Mouse (Mus musculus): Measurements from ENCODE around the gene Cep131.

Cep131 gene

GRCm38 (mm10) chr11:120086702-120087152, at the start of gene Cep131:
Gene Cep131 (minus strand): TSS chr11:120086827.
- DNase-seq (ENCODE audit: low spot score): peak; percentile 96

- no peak for DNase-seq (ENCODE audit: low spot score)
Observed at GRCm38 (mm10) chr11:120136195-120136594, 49.6 kb upstream of the Cep131 start.

DNA sequence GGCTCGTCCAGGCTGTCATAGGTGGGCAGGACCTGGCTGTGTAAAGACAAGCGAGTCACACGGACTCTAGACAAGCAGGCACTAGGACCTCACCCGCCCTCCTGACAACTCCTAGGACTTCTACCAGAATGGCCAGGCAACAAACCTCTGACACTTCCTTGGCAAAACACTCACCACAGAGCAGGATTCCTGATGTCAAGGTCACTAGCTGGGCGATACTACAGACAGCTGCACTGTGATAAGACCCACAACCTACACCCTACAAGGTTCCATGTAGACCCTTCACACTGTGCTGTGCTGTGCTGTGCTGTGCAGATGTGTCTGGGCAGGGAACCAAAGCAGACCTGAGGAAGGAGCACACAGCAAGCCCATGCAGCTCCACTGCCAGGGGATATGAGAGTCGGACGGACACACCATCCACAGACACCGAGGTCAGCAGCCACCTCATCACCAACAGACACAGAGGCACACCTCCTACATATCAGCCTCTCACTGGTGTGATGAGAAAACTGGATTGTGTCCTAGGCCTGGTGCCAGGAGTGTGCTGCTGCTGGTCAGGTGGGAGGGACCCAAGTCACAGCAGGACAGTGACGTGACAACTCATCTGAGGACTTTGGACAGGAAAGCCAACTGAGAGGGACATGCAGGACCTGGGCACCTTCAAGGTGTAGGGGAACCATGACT, 48.4 kb upstream of the Cep131 start:
- no peak for DNase-seq (ENCODE audit: low spot score)

DNA sequence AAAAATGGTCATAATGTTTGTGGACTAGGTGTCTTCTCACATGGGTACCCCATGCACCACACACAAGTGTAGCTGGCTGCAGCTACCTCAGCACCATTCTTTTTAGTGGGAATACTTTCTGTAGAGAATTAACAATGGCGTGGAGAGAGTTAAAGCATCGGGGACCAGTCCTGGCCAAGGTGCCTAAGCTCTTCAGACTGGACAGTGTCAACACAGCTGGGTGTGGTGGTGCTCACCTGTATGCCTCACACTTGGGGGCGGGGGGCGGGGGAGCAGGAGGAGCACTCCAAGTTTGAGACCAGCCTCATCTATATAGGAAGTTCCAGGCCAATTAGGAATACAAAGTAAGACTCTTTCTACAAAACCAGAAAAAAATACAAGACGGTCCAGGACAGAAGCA, 47.5 kb upstream of the Cep131 start:
- no peak for DNase-seq (ENCODE audit: low spot score)

DNA sequence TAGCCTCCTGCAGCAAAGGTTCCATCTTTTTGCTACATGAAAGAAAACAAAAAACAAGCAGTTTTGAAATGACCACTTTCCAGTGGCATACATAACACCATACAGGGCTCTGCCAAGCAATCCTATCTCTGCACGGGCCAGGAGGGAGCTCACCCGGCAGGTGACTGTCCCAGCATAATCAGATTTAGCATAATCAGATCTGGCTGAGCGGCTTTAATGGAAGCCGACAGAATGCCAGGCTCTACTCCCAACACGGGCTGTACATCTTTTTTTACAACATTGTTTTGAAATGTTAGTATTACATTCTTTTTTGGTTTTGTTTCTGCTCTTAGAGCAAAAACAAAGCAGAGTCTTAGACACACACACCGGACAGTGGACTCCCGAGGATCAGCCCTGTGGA, 42.7 kb upstream of the Cep131 start:
- DNase-seq (ENCODE audit: low spot score): no peak

GRCm38 (mm10) chr11:120126845-120127244, 40.2 kb upstream of the Cep131 start:
- DNase-seq (ENCODE audit: low spot score): no peak

DNA sequence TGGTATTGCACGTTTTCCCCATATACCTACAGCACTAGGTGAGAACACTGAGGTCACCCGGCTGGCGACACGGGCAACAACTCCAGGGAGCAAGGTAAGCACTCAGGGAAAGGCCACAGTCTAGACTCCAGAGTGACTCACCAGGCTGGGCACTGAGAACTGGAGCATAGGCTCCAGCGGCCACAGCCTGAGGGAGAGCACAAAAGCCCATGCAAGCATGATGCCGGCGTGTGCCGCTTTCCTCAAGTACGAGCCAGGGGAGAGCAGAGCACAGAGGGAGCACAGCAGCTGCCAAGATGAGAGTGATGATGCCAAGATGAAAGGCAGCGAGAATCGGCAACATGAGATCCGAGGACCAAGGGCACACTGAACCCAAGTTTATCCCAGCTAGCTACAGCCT, 35.5 kb upstream of the Cep131 start:
- DNase-seq (ENCODE audit: low spot score): no peak

- peak; percentile 50 for DNase-seq (ENCODE audit: low spot score)
Observed at GRCm38 (mm10) chr11:120120642-120121420, 34.2 kb upstream of the Cep131 start.

DNA sequence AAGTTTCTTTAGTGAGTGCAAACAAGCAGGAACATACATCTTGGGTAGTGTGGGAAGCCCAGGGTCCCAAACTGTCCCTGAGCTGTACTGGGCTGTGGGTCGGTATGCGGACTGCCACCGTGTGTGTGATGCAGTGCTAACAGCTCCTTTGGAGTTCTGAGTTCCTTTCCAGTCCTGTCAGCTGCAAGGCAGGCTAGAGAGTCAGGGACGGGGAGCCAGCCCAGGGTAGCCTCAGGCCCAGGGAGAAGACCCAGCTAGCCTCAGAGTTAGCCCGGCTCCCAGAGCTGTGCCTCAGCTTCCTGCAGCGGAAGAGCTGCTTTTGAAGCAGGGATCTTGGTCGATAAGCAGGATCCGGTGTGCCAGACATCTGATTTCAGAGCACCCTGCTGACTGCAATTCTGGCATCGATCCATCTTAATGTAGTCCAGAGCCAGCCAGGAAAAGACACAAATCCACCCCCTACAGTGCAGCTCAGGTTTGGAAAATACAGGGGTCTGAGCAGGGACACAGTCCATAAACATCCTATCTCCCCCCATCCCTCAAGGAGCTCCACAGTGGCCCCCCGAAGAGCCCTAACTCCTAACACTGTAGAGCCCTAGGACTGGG, 33.4 kb upstream of the Cep131 start:
- no peak for DNase-seq (ENCODE audit: low spot score)

GRCm38 (mm10) chr11:120119108-120119507, 32.5 kb upstream of the Cep131 start:
- no peak for DNase-seq (ENCODE audit: low spot score)

DNA sequence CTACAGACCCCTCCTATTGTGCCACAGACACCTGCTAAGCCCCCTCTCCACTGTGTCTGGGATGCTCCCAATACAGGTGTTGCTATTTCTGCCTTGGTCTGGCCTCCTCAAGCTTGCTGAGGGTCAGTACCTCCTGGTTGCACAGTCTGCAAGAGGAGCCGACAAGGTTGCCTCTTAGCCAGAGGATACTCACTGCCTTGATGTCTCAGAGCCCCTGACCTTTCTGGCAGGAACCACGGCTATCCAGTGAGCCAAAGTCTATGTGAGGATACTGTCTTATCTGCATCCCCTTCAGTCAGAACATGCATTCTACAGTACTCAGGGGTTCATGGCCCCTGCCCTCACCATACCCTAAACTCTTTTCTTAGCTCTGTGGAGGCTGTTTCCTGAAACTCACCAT, 31.0 kb upstream of the Cep131 start:
- no peak for DNase-seq (ENCODE audit: low spot score)

DNA sequence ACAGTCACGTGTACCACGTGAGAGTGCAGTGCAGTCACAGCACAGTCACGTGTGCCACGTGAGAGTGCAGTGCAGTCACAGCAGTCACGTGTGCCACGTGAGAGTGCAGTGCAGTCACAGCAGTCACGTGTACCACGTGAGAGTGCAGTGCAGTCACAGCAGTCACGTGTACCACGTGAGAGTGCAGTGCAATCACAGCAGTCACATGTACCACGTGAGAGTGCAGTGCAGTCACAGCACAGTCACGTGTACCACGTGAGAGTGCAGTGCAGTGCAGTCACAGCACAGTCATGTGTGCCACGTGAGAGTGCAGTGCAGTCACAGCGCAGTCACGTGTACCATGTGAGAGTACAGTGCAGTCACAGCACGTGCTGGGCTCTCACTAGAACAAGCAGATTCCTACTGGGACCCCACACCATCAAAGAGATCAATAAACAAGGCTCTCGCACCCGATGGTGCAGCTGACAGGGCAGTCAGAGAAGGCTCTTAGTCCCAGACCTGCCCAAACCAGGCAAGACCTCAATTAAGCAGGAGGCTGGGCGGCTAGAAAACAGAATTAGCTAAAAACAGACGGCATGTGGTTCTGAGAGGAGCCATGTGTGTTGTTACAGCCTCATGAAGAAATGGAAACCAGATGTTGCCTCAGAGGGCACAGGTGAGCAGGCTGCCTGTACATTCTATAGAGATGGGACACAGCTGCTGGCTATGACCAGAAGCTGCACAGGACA, 28.0 kb upstream of the Cep131 start:
- no peak for DNase-seq (ENCODE audit: low spot score)

GRCm38 (mm10) chr11:120112136-120112535, 25.5 kb upstream of the Cep131 start:
- DNase-seq (ENCODE audit: low spot score): no peak

DNA sequence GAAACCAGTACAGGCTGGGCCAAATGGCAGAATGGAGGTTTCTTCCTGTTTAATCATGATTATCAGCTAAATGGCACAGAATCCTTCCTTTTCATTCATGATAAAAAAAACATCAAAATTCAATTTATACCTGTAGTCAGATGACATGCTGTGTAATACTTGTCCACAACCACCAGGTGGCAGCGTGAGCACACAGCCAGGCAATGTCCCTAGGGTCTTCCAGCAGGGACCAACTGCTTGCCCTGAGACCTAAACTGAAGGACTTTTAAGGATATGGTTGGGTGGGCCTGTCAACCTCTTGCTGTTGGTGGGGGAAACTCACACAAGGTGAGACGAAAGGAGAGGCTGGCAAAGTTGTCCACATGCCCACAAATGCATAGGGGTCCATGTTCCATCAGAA, 24.4 kb upstream of the Cep131 start:
- DNase-seq (ENCODE audit: low spot score): peak; percentile 61

DNA sequence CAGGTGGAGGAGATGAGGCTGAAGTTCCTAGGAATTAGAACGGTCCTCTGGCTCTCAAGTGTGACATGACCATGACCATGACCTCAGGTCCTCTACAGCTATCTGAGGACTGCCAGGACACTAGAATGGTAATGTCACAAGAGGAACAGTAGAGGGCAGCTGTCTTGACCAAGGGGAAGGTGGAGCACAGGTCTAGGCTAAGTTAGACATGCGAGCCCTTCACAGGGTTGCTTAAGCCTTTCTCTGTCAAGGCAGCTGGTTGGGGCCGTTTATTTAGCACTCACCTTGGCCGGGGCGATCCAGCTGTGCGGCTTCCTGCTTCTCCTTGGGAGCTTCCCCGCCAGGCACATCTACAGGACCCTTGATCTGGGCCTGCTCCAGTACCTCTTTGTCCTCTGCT, 23.9 kb upstream of the Cep131 start:
- no peak for DNase-seq (ENCODE audit: low spot score)

- no peak for DNase-seq (ENCODE audit: low spot score)
Observed at GRCm38 (mm10) chr11:120109558-120110210, 23.1 kb upstream of the Cep131 start.

DNA sequence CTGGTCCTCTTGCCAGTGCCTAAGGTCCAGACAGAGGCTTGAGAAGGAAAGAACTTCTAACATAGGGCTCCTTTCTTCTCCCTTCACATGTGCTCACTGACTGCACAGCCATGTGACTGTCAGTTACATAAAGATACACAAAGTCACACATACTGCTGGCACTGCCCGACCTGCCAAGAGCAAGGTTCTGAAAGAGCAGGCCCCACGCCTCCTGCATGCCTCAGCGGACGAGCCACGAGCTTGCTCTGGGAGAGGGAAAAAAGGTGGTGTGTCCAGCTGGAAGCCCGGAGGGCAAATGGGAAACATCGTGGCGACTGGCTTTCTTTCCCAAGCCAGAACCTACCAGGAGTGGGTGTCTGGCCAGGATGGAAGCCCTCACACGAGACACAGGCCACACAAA, 21.2 kb upstream of the Cep131 start:
- no peak for DNase-seq (ENCODE audit: low spot score)

DNA sequence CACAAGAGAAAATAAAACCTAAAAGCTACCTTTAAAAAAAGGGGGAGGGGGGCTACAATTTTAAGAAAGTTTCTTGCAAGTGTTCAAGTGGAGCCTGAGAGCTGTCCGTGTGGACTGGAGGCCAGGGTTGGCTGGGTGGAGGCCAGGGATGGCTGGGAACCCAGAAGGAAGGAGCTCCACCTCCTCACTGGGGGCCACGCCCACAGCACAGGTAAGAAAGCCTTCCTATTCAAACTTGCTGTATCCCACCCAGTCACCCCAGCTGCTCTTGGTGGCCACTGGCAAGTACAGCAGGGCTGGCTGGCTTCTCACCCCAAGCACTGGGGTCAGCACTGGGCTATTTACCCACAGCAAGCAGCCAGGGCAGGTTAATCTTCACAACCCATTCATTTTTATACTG, 20.4 kb upstream of the Cep131 start:
- DNase-seq (ENCODE audit: low spot score): no peak

- DNase-seq (ENCODE audit: low spot score): no peak
Observed at GRCm38 (mm10) chr11:120103431-120103997, 16.9 kb upstream of the Cep131 start.

DNA sequence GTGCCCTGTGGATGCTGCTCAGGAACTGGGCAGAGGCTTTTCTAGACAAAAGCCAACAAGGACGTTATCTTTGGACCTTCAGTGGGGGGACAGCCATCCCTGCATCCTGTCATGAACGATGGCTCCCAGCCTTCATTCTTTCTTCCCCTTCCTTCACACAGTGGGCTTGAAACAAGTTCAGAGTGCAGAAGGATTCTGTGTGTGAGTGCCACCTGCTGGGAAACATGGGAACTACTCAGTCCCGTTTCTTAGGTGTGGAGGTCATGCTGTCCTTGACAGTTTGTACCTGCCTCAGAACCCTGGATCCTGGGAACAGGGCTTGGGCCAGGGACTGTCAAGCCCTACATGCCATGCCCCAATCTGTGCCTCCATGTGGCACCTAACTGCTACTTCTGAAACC, 14.4 kb upstream of the Cep131 start:
- peak; percentile 52 for DNase-seq (ENCODE audit: low spot score)
